Mouse (Mus musculus): ENCODE results near the gene Myo1e.
"Not testable (repeated sequence)": the region's sequence is repeated elsewhere in the genome, so short reads cannot be mapped to it uniquely, and the experiment has no call there.

The Myo1e gene

GRCm38 (mm10) chr9:70255005-70255404 is 47.9 kb downstream of the Myo1e start:
- DNase-seq: no peak

GRCm38 (mm10) chr9:70256027-70256426 is 48.9 kb downstream of the Myo1e start:
- DNase-seq: not testable (repeated sequence)

- DNase-seq: no peak
Measured at GRCm38 (mm10) chr9:70257289-70258101, 50.3 kb downstream of the Myo1e start.

- DNase-seq: no peak
Measured at GRCm38 (mm10) chr9:70260324-70260841, 53.2 kb downstream of the Myo1e start.

- DNase-seq: no peak
Measured at GRCm38 (mm10) chr9:70261646-70262045, 54.5 kb downstream of the Myo1e start.

- no peak for DNase-seq
Measured at GRCm38 (mm10) chr9:70263134-70263533, 56.0 kb downstream of the Myo1e start.

- DNase-seq: no peak
Measured at GRCm38 (mm10) chr9:70263735-70264134, 56.6 kb downstream of the Myo1e start.

GRCm38 (mm10) chr9:70265513-70265912 is 58.4 kb downstream of the Myo1e start:
- DNase-seq: no peak

GRCm38 (mm10) chr9:70266186-70266585 is 59.0 kb downstream of the Myo1e start:
- DNase-seq: no peak

GRCm38 (mm10) chr9:70267108-70267507 is 60.0 kb downstream of the Myo1e start:
- no peak for DNase-seq

- no peak for DNase-seq
Measured at GRCm38 (mm10) chr9:70269349-70269748, 62.2 kb downstream of the Myo1e start.

- no peak for DNase-seq
Measured at GRCm38 (mm10) chr9:70270468-70270867, 63.3 kb downstream of the Myo1e start.

GRCm38 (mm10) chr9:70271137-70271536 is 64.0 kb downstream of the Myo1e start:
- DNase-seq: no peak

GRCm38 (mm10) chr9:70271631-70272030 is 64.5 kb downstream of the Myo1e start:
- no peak for DNase-seq

GRCm38 (mm10) chr9:70274071-70274470 is 66.9 kb downstream of the Myo1e start:
- DNase-seq: no peak

GRCm38 (mm10) chr9:70274476-70274875 is 67.3 kb downstream of the Myo1e start:
- DNase-seq: no peak

- no peak for DNase-seq
Measured at GRCm38 (mm10) chr9:70274887-70275555, 67.9 kb downstream of the Myo1e start.

GRCm38 (mm10) chr9:70277076-70277475 is 69.9 kb downstream of the Myo1e start:
- DNase-seq: no peak

- no peak for DNase-seq
Measured at GRCm38 (mm10) chr9:70277529-70277982, 70.4 kb downstream of the Myo1e start.

- no peak for DNase-seq
Measured at GRCm38 (mm10) chr9:70281407-70281806, 74.3 kb downstream of the Myo1e start.

- DNase-seq: no peak
Measured at GRCm38 (mm10) chr9:70282107-70282506, 75.0 kb downstream of the Myo1e start.

- no peak for DNase-seq
Measured at GRCm38 (mm10) chr9:70283151-70283550, 76.0 kb downstream of the Myo1e start.

GRCm38 (mm10) chr9:70284584-70285140 is 77.5 kb downstream of the Myo1e start:
- no peak for DNase-seq

GRCm38 (mm10) chr9:70290785-70291184 is 83.6 kb downstream of the Myo1e start:
- DNase-seq: no peak
